In the genomic region with DNA sequence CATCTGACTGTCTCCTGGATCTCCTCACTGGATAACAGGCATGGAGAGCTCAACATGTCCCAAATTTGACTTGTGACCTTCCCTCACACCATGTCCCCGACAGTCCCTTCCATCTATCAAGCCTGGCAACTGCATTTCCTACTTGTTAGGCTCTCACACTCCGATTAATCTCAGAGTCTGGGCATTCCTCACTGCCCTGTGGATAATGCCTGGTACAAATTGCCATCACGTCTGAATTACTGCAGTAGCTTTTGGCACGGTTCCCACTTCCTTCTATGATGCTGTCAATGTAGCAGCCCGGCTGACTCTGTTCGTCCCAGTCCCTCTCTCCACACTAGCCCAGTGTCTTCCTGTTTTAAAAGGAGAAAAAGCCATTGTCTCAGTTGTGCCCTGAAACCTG, we compare ENCODE assay signal across 13 mouse cellular contexts.
A peak's percentile ranks its signal among the peaks of the same experiment; 100 is the strongest.
DNase-seq lines count a peak whose midpoint lies in the region; ATAC-seq and TF ChIP-seq lines count a peak whose summit lies in the region.
"Had no signal": no experiment of that assay in that cellular context is flagged by ENCODE, and none has a peak within 500 bp of the region (broad histone marks: within the 10 kb centered on the region; RNA-seq: fewer than 3 reads in every experiment).

No protein-coding gene starts in this region.

- no peak overlapping the region for H3K27ac ChIP-seq in forebrain, embryonic 13.5 days
- no peak overlapping the region for H3K27ac ChIP-seq in forebrain, embryonic 11.5 days (ENCODE audit: low read depth, low read length)
- H3K27ac ChIP-seq in lung, embryonic 14.5 days (ENCODE audit: low read depth): no peak overlapping the region
- no peak overlapping the region for H3K27ac ChIP-seq in forebrain, embryonic 14.5 days (ENCODE audit: low read depth, low read length)
- no peak overlapping the region for H3K27ac ChIP-seq in midbrain, embryonic 14.5 days (replicated peaks; ENCODE audit: low read depth, low read length)
- H3K27ac ChIP-seq: limb, embryonic 10.5 days had no signal

- no peaks in the 10 kb centered on the region for H3K9me3 ChIP-seq in forebrain, embryonic 13.5 days (replicated peaks)
- no peaks in the 10 kb centered on the region for H3K9me3 ChIP-seq in forebrain, embryonic 11.5 days (ENCODE audit: control insufficient read depth, low read length)
- no peaks in the 10 kb centered on the region for H3K9me3 ChIP-seq in lung, embryonic 14.5 days (ENCODE audit: low read depth, low read length)
- H3K9me3 ChIP-seq in forebrain, embryonic 14.5 days (replicated peaks; ENCODE audit: control insufficient read depth, low read length): no peaks in the 10 kb centered on the region
- no peaks in the 10 kb centered on the region for H3K9me3 ChIP-seq in midbrain, embryonic 14.5 days (ENCODE audit: control insufficient read depth, low read length)
- H3K9me3 ChIP-seq: limb, embryonic 10.5 days had no signal

- TF ChIP-seq CTCF in lung, embryonic 14.5 days (IDR thresholded peaks at IDR 0.05; ENCODE audit: low read depth): no peak

- no peak for DNase-seq in forebrain, embryonic 11.5 days (ENCODE audit: low spot score)
- peak; percentile 70 for DNase-seq in lung, embryonic 14.5 days
- no peak for DNase-seq in lung, postnatal 25 days (ENCODE audit: low spot score)
- peak; percentile 77 for DNase-seq in forebrain, embryonic 14.5 days (ENCODE audit: low spot score)
- DNase-seq in midbrain, embryonic 14.5 days: peak; percentile 72
- no peak for DNase-seq in urinary bladder, postnatal 36 days (ENCODE audit: low spot score in 2 of 2)
- no peak for DNase-seq in ovary, postnatal 14 days (ENCODE audit: low spot score)
- DNase-seq: adrenal gland, adult 8-10 months; kidney, postnatal 4 days had no signal

- peak; percentile 87 for ATAC-seq in forebrain, embryonic 13.5 days
- no peak for ATAC-seq in forebrain, embryonic 11.5 days (replicated peaks; ENCODE audit: low FRiP score)
- ATAC-seq in lung, embryonic 14.5 days (ENCODE audit: insufficient read depth): peak; percentile 52; the same call in 1 of the 2 replicates
- ATAC-seq in forebrain, embryonic 14.5 days: peak; percentile 79
- ATAC-seq in midbrain, embryonic 14.5 days (ENCODE audit: low FRiP score, low TSS enrichment): peak; percentile 70
- ATAC-seq: CD4-positive, CD25-positive, alpha-beta regulatory T cell, adult 4 months; Patski had no signal

- peaks cover 8% of the 10 kb centered on the region for H3K4me1 ChIP-seq in forebrain, embryonic 13.5 days
- H3K4me1 ChIP-seq in forebrain, embryonic 11.5 days (replicated peaks; ENCODE audit: control insufficient read depth, insufficient read depth, low read length): peaks cover 2% of the 10 kb centered on the region; the same call in 1 of the 2 replicates
- no peaks in the 10 kb centered on the region for H3K4me1 ChIP-seq in lung, embryonic 14.5 days (ENCODE audit: insufficient read depth)
- H3K4me1 ChIP-seq in forebrain, embryonic 14.5 days (ENCODE audit: control insufficient read depth, insufficient read depth, low read length): peaks cover 7% of the 10 kb centered on the region; the same call in 1 of the 2 replicates
- H3K4me1 ChIP-seq in midbrain, embryonic 14.5 days (ENCODE audit: control insufficient read depth, insufficient read depth, low read length): no peaks in the 10 kb centered on the region
- H3K4me1 ChIP-seq: limb, embryonic 10.5 days had no signal

- H3K36me3 ChIP-seq in forebrain, embryonic 13.5 days (ENCODE audit: poor library complexity, severe bottlenecking): no peaks in the 10 kb centered on the region
- H3K36me3 ChIP-seq in forebrain, embryonic 11.5 days (ENCODE audit: control insufficient read depth, insufficient read depth, low read length): no peaks in the 10 kb centered on the region
- H3K36me3 ChIP-seq in lung, embryonic 14.5 days (ENCODE audit: insufficient read depth): no peaks in the 10 kb centered on the region
- H3K36me3 ChIP-seq in forebrain, embryonic 14.5 days (ENCODE audit: control insufficient read depth, insufficient read depth, low read length): no peaks in the 10 kb centered on the region
- no peaks in the 10 kb centered on the region for H3K36me3 ChIP-seq in midbrain, embryonic 14.5 days (ENCODE audit: control insufficient read depth, insufficient read depth, low read length)
- H3K36me3 ChIP-seq: limb, embryonic 10.5 days had no signal

- H3K27me3 ChIP-seq in forebrain, embryonic 13.5 days: no peaks in the 10 kb centered on the region
- no peaks in the 10 kb centered on the region for H3K27me3 ChIP-seq in forebrain, embryonic 11.5 days (ENCODE audit: control insufficient read depth, insufficient read depth, low read length)
- H3K27me3 ChIP-seq in lung, embryonic 14.5 days (ENCODE audit: insufficient read depth, low read length): no peaks in the 10 kb centered on the region
- H3K27me3 ChIP-seq in forebrain, embryonic 14.5 days (replicated peaks; ENCODE audit: control insufficient read depth, insufficient read depth, low read length): no peaks in the 10 kb centered on the region
- no peaks in the 10 kb centered on the region for H3K27me3 ChIP-seq in midbrain, embryonic 14.5 days (ENCODE audit: control insufficient read depth, insufficient read depth, low read length)

- no peak overlapping the region for H3K4me3 ChIP-seq in forebrain, embryonic 13.5 days
- no peak overlapping the region for H3K4me3 ChIP-seq in forebrain, embryonic 11.5 days (ENCODE audit: low read depth, low read length)
- no peak overlapping the region for H3K4me3 ChIP-seq in lung, embryonic 14.5 days (ENCODE audit: low read depth, low read length)
- no peak overlapping the region for H3K4me3 ChIP-seq in forebrain, embryonic 14.5 days (ENCODE audit: low read depth, low read length)
- H3K4me3 ChIP-seq in midbrain, embryonic 14.5 days (replicated peaks; ENCODE audit: low read depth, low read length): no peak overlapping the region
- H3K4me3 ChIP-seq: limb, embryonic 10.5 days had no signal

- H3K4me2 ChIP-seq in forebrain, embryonic 13.5 days: no peak overlapping the region
- H3K4me2 ChIP-seq in forebrain, embryonic 11.5 days (ENCODE audit: low read depth, low read length, severe bottlenecking): no peak overlapping the region
- H3K4me2 ChIP-seq in lung, embryonic 14.5 days: no peak overlapping the region
- no peak overlapping the region for H3K4me2 ChIP-seq in forebrain, embryonic 14.5 days (ENCODE audit: low read length)
- no peak overlapping the region for H3K4me2 ChIP-seq in midbrain, embryonic 14.5 days (ENCODE audit: low read length)

- no peak overlapping the region for H3K9ac ChIP-seq in forebrain, embryonic 13.5 days
- no peak overlapping the region for H3K9ac ChIP-seq in forebrain, embryonic 11.5 days (ENCODE audit: low read length)
- H3K9ac ChIP-seq in lung, embryonic 14.5 days: no peak overlapping the region
- no peak overlapping the region for H3K9ac ChIP-seq in forebrain, embryonic 14.5 days (ENCODE audit: low read length)
- H3K9ac ChIP-seq in midbrain, embryonic 14.5 days (replicated peaks; ENCODE audit: low read length): no peak overlapping the region

- WGBS in forebrain, embryonic 13.5 days: 33% methylated on average over 6 of the region's 6 CpGs
- 74% methylated on average over 6 of the region's 6 CpGs for WGBS in forebrain, embryonic 11.5 days
- WGBS in lung, embryonic 14.5 days: 28% methylated on average over 6 of the region's 6 CpGs
- 21% methylated on average over 6 of the region's 6 CpGs for WGBS in forebrain, embryonic 14.5 days
- WGBS in midbrain, embryonic 14.5 days: 43% methylated on average over 6 of the region's 6 CpGs

Comparison
In these comparisons a context has a peak if more than half of its experiments do, and no peak if none do; other contexts are left out.
1. DNase-seq: peak in lung, embryonic 14.5 days (single experiment), forebrain, embryonic 14.5 days (single experiment) and midbrain, embryonic 14.5 days (single experiment); none in forebrain, embryonic 11.5 days (single experiment), lung, postnatal 25 days (single experiment), urinary bladder, postnatal 36 days (0 of 2) and ovary, postnatal 14 days (single experiment).